Mouse (Mus musculus): Measurements from ENCODE around the gene Zc3hc1.
A peak's percentile ranks its signal among the peaks of the same experiment; 100 is the strongest.

Gene Zc3hc1

DNA sequence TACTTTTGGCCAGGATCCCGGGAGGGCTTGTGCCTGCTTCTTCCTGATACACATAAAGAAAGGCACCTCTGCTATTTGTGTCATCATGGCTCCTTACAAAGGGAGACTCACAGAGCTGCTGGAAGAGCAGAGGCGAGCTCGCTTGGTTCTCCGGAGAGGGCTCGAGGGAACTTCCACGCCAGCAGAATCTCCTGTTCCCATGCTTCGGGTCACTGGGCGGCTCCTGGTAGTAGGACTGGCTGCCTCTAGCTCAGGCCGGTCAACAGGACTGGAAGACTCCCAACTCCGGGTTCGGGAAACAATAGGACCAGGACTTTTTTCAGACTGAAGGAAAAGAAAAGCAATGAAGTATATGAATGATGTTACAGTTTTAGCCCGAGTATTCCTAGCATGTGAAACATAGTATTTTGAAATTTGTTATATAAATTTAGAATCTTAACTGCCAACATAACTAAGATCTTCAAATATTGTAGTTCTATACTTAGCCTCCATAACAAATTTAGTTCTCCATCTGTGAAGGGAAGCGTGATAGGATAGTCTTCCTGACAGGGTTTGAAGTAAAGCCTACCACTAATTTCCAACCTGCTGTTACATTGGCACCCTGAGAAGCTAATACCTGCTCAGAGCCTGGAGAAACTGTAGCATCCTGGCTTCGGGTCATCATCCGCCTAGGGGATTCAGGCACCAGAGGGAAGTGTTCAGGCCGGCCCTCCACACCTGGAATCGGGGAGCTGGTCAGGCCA lies 18.0 kb downstream of the Zc3hc1 start:
- no peak for DNase-seq

DNA sequence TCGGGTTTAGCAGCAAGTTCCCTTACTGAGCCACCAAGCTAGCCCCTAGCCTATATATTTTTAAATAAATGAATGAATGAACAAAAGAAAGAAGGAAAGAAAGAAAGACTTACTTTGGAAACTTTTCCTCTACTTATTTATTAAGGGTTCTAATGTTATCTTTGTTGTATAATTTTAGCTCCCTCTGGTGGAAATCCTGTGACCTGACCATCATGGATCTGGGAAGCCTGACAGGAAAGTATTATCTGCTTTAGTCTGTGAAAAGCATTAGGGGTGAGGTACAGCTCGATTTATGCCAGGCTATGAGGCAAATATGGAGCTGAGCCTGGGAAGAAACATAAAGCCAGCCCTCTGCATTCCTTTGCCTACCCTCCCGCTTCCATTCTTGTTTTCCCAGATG lies 21.5 kb downstream of the Zc3hc1 start:
- DNase-seq = no peak

- DNase-seq = no peak
Observed at GRCm38 (mm10) chr6:30363808-30364207, 27.0 kb downstream of the Zc3hc1 start.

- no peak for DNase-seq
Observed at GRCm38 (mm10) chr6:30359762-30360509, 30.9 kb downstream of the Zc3hc1 start.

- peak; percentile 42 to 64 for DNase-seq
Observed at GRCm38 (mm10) chr6:30357561-30358177, 33.2 kb downstream of the Zc3hc1 start.

GRCm38 (mm10) chr6:30356680-30357079 lies 34.1 kb downstream of the Zc3hc1 start:
- DNase-seq = no peak

DNA sequence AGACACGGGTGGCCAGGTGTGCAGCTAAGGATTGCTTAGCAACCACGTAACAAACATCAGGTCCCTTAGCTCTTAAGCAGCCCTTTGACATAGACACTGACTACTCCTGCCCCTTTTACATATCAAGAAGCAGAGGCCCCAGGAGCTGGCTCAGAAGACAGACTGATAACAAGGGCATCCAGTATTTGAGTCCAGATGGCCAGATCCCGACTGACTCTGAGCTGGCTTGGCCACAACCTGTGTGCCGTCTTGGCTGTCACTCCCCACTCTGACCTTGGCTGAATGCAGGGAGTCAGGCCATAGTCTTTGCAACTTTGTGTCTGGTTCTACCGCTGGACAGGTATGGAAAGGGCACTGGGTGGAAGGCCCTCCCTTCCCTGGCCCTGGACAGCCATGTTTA lies 34.7 kb downstream of the Zc3hc1 start:
- no peak for DNase-seq

DNA sequence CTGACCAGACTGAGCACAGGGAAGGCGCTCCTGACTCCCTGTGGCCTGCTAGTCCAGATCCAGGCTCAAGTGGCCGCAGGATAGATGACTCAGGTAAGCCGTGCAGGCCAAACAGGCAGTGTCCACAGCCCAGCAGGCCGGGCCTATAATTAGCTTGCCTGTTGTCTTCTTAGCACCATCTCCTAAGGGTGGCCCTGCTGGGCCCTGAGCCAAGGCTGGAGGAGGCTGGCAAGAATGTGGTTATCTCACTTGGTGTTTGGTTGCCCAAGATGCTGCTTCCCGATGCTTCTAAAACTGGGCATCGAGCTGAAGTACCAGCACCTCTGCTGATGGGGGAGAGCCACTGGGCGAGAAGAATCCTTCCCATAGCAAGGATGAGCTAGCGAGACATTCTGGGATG lies 35.1 kb downstream of the Zc3hc1 start:
- no peak for DNase-seq

GRCm38 (mm10) chr6:30354760-30355159 lies 36.1 kb downstream of the Zc3hc1 start:
- DNase-seq = no peak

- DNase-seq = no peak
Observed at GRCm38 (mm10) chr6:30353661-30354060, 37.2 kb downstream of the Zc3hc1 start.

DNA sequence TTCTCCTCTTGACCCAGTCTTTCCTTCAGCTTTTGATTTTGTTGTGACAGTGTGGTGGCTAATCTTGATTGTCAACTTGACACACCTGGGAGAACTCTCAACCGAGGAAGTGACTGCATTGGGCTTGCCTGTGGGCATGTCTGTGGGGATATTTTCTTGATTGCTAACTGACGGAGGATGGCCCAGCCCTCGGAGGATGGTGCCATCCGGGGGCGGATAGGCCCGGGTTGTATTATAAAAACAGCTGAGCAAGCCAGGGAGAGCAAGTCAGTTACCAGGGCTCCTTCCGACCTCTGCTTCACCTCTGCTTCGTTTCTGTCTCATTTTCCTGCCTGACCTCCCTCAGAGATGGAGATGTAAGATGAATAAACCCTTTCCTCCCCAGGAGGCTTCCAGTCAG lies 38.1 kb downstream of the Zc3hc1 start:
- no peak for DNase-seq

- peak; percentile 67 to 80 for DNase-seq
Observed at GRCm38 (mm10) chr6:30351290-30351689, 39.5 kb downstream of the Zc3hc1 start.

DNA sequence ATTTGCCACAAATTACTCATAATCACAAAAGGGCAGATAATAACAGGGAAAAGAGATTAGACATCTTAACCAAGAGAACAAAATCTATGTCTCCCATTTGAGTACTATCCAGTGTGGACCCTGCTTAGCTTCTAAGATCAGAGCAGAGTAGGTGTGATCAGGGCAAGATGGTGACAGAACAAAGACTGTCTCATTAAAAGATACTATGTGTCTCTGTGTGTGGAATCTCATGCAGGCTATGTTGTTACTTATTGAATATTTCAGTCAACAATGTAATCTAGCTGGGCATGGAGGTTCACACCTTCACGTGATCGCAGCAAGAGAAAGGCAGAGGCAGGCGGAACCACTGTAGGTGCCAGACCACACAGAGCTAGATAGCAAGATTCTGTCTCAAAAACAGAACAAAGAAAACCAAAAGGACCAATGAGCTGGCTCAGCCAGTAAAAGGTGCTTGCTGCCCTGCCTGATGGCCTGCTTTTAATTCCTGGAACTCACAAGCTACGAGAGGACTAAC lies 43.5 kb downstream of the Zc3hc1 start:
- no peak for DNase-seq

DNA sequence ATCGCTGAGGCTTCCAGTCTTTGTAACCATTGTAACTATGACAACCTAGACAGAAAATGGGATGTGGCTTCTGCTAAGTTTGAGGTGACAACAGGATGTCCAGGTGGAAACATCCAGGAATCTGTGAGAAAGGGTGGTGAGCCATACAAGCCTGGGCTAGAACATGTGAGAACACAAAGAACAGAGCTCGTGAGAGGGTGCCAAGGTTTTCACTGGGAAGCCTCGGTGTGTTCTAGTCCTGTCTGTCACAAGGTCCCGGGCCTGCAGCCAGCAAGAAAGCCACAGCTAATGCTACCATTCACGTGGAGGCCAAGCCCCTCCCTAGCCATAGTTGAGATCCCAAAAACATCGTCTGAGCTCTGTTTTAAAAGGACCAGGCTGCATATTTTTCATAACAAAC lies 44.1 kb downstream of the Zc3hc1 start:
- no peak for DNase-seq

DNA sequence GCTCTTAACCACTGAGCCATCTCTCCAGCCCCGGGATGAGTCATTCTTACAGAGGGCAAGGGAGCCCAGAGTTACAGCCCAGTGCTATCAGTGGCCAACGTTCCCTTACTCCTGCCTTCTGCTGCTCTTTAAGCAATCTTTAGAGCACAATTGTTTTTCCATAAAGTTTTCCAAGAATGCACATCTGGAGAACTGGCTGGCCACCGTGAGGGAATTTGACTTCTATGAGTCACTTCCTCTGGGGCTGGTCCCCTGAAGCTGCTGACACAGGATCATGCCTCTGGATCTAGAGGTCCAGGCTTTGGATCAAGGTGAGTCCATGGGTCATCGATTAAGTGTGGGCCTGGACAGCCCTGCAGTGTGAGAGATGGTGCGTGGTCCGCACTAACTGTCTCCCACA lies 46.8 kb downstream of the Zc3hc1 start:
- no peak for DNase-seq

DNA sequence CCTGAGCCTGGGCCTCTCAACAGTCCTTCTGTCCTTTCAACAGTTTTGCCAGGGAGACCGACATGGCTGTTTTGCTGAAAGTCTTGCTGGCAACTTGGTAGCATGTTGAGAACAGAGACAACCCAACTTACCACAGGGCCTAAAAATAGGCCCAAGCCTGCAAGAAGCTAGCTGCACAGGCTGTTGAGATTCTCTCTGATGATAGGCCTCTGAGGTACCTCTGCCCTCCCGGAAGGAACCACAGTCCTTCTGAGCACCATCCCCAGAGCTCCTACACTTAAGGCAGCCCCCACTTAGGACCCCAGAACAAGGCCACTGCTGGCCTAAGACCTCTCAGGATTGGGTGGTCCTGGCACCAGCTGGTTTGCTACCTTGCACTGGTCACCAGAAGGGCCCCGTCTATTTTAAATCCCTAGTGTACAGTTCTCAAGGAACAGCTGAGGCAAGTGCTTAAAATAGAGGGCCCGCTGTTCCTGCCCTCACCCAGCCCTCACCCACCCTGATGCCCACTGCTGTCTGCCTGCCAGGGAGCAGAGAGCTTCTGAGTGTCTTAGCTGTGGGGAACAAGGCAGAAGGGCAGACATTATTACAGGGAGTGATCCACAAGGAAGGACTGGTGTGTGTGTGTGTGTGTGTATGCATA lies 50.5 kb downstream of the Zc3hc1 start:
- peak; percentile 22 to 53 for DNase-seq

- DNase-seq = peak; percentile 33 to 50
Observed at GRCm38 (mm10) chr6:30336912-30337311, 53.9 kb downstream of the Zc3hc1 start.

GRCm38 (mm10) chr6:30332262-30332661 lies 58.6 kb downstream of the Zc3hc1 start:
- DNase-seq = no peak

DNA sequence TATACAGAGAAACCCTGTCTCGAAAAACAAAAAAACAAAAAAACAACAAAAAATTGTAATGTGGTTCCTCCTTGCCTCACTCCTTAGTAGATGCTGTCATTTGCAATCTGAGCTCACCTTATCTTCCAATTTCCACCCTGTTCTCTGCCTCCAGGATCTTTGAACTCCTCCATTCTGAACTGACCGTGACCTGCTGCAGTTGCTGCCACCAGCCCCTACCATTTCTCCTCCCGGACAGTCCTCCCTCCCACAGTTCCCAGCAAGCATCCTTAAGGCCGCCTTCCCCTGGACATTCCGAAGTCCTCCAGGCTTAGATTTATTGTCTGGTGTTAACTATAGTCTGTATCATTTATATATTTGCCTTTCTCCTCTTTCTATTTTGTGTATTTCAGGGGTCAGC lies 60.1 kb downstream of the Zc3hc1 start:
- no peak for DNase-seq

- no peak for DNase-seq
Observed at GRCm38 (mm10) chr6:30325932-30326501, 64.8 kb downstream of the Zc3hc1 start.

GRCm38 (mm10) chr6:30321002-30321401 lies 69.8 kb downstream of the Zc3hc1 start:
- no peak for DNase-seq

GRCm38 (mm10) chr6:30319216-30319615 lies 71.6 kb downstream of the Zc3hc1 start:
- DNase-seq = no peak
